Mouse (Mus musculus) liver, embryonic 14.5 days (tissue): ENCODE measurements at regions not wholly inside any gene's neighbourhood (a gene's known extent, or its start where the extent isn't known, plus 50 kb on each side); places are given as distances from the start of the nearest gene placed in this dataset.
A peak's percentile ranks its signal among the peaks of the same experiment; 100 is the strongest.

ENCODE experiments used
- ATAC-seq: fragments of 200-750 bp; cut with Nextera tagmentation; 2 replicates; pipeline ENCODE4 v1.8.0; 2017; ENCODE audit warnings: moderate number of reproducible peaks, mild to moderate bottlenecking, moderate library complexity; ENCODE audit not compliant: insufficient read depth
- DNase-seq, 3 experiments: peaks; one replicate each; pipeline ENCODE4 v3.0.0-alpha.2; 2012 to 2013; ENCODE audit warnings: low read depth in 3 of 3, low spot score in 3 of 3
- H3K27ac ChIP-seq: fragments of 300-500 bp; sonication (generic); 2 replicates; pipeline ENCODE4 v1.5.1; 2014; ENCODE audit warnings: moderate library complexity, mild to moderate bottlenecking, control low read depth, inconsistent platforms
- H3K27me3 ChIP-seq: fragments of 300-500 bp; sonication (generic); 2 replicates; pipeline ENCODE4 v1.6.1; 2014; ENCODE audit warnings: mild to moderate bottlenecking, low read length, moderate library complexity; ENCODE audit not compliant: control insufficient read depth, insufficient read depth
- H3K36me3 ChIP-seq: fragments of 300-500 bp; sonication (generic); replicated peaks from 2 replicates; pipeline ENCODE4 v1.6.1; 2014; ENCODE audit warnings: low read depth; ENCODE audit not compliant: control insufficient read depth, insufficient read depth
- H3K4me1 ChIP-seq, 2 experiments: fragments of 200-500 bp in 1 of 2; fragments of 300-500 bp in 1 of 2; sonication (generic) in 1 of 2; replicated peaks; 2 replicates each; pipeline ENCODE4 v1.6.1; 2012 to 2014; ENCODE audit warnings: antibody characterized with exemption in 1 of 2, inconsistent platforms in 1 of 2, low read length in 1 of 2; ENCODE audit not compliant: control insufficient read depth in 2 of 2, insufficient read depth in 2 of 2
- H3K4me2 ChIP-seq: fragments of 300-500 bp; sonication (generic); 2 replicates; pipeline ENCODE4 v1.6.1; 2014; ENCODE audit warnings: low read depth, mild to moderate bottlenecking, control low read depth, moderate library complexity
- H3K4me3 ChIP-seq, 2 experiments: fragments of 200-500 bp in 1 of 2; fragments of 300-500 bp in 1 of 2; sonication (generic) in 1 of 2; 2 replicates each; pipeline ENCODE4 v1.5.1; 2012 to 2014; ENCODE audit warnings: low read depth in 2 of 2, low read length in 2 of 2, mild to moderate bottlenecking in 2 of 2, control low read depth in 1 of 2, inconsistent platforms in 1 of 2, moderate library complexity in 1 of 2; ENCODE audit not compliant: insufficient read depth in 1 of 2
- H3K9ac ChIP-seq: fragments of 300-500 bp; sonication (generic); replicated peaks from 2 replicates; pipeline ENCODE4 v1.6.1; 2014; ENCODE audit warnings: mild to moderate bottlenecking, control low read depth, moderate library complexity
- H3K9me3 ChIP-seq: fragments of 300-500 bp; sonication (generic); 2 replicates; pipeline ENCODE4 v1.6.1; 2016; ENCODE audit warnings: low read length, mixed read lengths; ENCODE audit not compliant: control insufficient read depth
- CTCF ChIP-seq: IDR thresholded peaks from 2 replicates; pipeline ENCODE4 v1.5.1; 2016; ENCODE audit warnings: antibody characterized with exemption, low read depth, control low read depth
- EP300 ChIP-seq: IDR thresholded peaks from 2 replicates; pipeline ENCODE4 v1.6.1; 2016; ENCODE audit warnings: antibody characterized with exemption, low read depth
- WGBS: fragments of 180-500 bp; shearing (Covaris S2); extraction: QIAGEN DNeasy Blood & Tissue Kit; methylation state at CpG from one replicate; pipeline ENCODE4 v1.1.7; 2014; ENCODE audit not compliant: insufficient replicate concordance; 5-methylcytosine and 5-hydroxymethylcytosine counted together

- H3K4me2 ChIP-seq = no peak overlapping the region
- no peak overlapping the region for H3K27ac ChIP-seq
- H3K27me3 ChIP-seq = no peaks in the 10 kb centered on the region
- no peaks in the 10 kb centered on the region for H3K36me3 ChIP-seq
- DNase-seq (no peak), ATAC-seq (no peak)
- no peak overlapping the region for H3K9ac ChIP-seq
- no peak for TF ChIP-seq CTCF
- no peak for TF ChIP-seq EP300
- no peaks in the 10 kb centered on the region for H3K4me1 ChIP-seq
- no peaks in the 10 kb centered on the region for H3K9me3 ChIP-seq
- WGBS = 67% methylated on average over 8 of the region's 8 CpGs
- no peak overlapping the region for H3K4me3 ChIP-seq
Measured at GRCm38 (mm10) chr3:19458386-19458785, 170.1 kb downstream of the 1700064H15Rik start.

- Histone ChIP-seq H3K4me2 (no peak overlapping the region), H3K27me3 (no peaks in the 10 kb centered on the region), H3K4me1 (no peaks in the 10 kb centered on the region), H3K36me3 (no peaks in the 10 kb centered on the region), H3K27ac (no peak overlapping the region), H3K9me3 (no peaks in the 10 kb centered on the region), H3K9ac (no peak overlapping the region), H3K4me3 (no peak overlapping the region)
- WGBS = 75% methylated on average over 2 of the region's 2 CpGs
- DNase-seq (no peak), ATAC-seq (no peak)
- TF ChIP-seq CTCF = no peak
- TF ChIP-seq EP300 = no peak
Measured at GRCm38 (mm10) chr3:19457431-19457830, 171.0 kb downstream of the 1700064H15Rik start.

GRCm38 (mm10) chr3:19455838-19456448, 172.5 kb downstream of the 1700064H15Rik start:
- Histone ChIP-seq H3K4me1 (no peaks in the 10 kb centered on the region), H3K4me2 (no peak overlapping the region), H3K4me3 (no peak overlapping the region), H3K27ac (no peak overlapping the region), H3K36me3 (no peaks in the 10 kb centered on the region), H3K9me3 (no peaks in the 10 kb centered on the region), H3K27me3 (no peaks in the 10 kb centered on the region), H3K9ac (no peak overlapping the region)
- TF ChIP-seq EP300 (no peak), CTCF (no peak)
- ATAC-seq = no peak
- 59% methylated on average over 4 of the region's 4 CpGs for WGBS
- DNase-seq = no peak

GRCm38 (mm10) chr3:19451022-19451421, 177.5 kb downstream of the 1700064H15Rik start:
- DNase-seq (peak in 2 of 3 experiments; percentile 1 to 24), ATAC-seq (no peak)
- 7% methylated on average over 3 of the region's 3 CpGs for WGBS

GRCm38 (mm10) chr3:19448931-19449330, 179.5 kb downstream of the 1700064H15Rik start:
- TF ChIP-seq CTCF (no peak), EP300 (no peak)
- Histone ChIP-seq H3K4me2 (no peak overlapping the region), H3K4me3 (no peak overlapping the region), H3K9me3 (no peaks in the 10 kb centered on the region), H3K27ac (no peak overlapping the region), H3K27me3 (no peaks in the 10 kb centered on the region), H3K36me3 (no peaks in the 10 kb centered on the region), H3K9ac (no peak overlapping the region), H3K4me1 (no peaks in the 10 kb centered on the region)
- ATAC-seq = no peak
- WGBS = 62% methylated on average over 3 of the region's 3 CpGs
- no peak for DNase-seq

More at GRCm38 (mm10) chr3:19451022-19451421, 177.5 kb downstream of the 1700064H15Rik start:
- Histone ChIP-seq H3K9ac (no peak overlapping the region), H3K36me3 (no peaks in the 10 kb centered on the region), H3K27ac (no peak overlapping the region), H3K9me3 (no peaks in the 10 kb centered on the region), H3K4me1 (no peaks in the 10 kb centered on the region), H3K4me3 (no peak overlapping the region), H3K27me3 (no peaks in the 10 kb centered on the region), H3K4me2 (no peak overlapping the region)
- TF ChIP-seq EP300 = no peak
- no peak for TF ChIP-seq CTCF
